Mouse (Mus musculus) heart, postnatal 0 days (tissue): ENCODE measurements at regions not wholly inside any gene's neighbourhood (a gene's known extent, or its start where the extent isn't known, plus 50 kb on each side); places are given as distances from the start of the nearest gene placed in this dataset.

Source experiments
- ATAC-seq: fragments of 200-750 bp; cut with Nextera tagmentation; 2 replicates; pipeline ENCODE4 v1.8.0; 2017; ENCODE audit warnings: low read depth, moderate number of reproducible peaks, moderate library complexity; ENCODE audit not compliant: insufficient read depth
- DNase-seq: peaks from one replicate; pipeline ENCODE4 v3.0.0-alpha.2; 2016; ENCODE audit warnings: low spot score
- H3K27ac ChIP-seq: fragments of 300-500 bp; sonication (generic); 2 replicates; pipeline ENCODE4 v1.5.1; 2014; ENCODE audit warnings: low read depth, mild to moderate bottlenecking
- H3K27me3 ChIP-seq: fragments of 300-500 bp; sonication (generic); 2 replicates; pipeline ENCODE4 v1.6.1; 2014; ENCODE audit warnings: low read length, mixed read lengths; ENCODE audit not compliant: control insufficient read depth, insufficient read depth
- H3K36me3 ChIP-seq: fragments of 300-500 bp; sonication (generic); replicated peaks from 2 replicates; pipeline ENCODE4 v1.6.1; 2014; ENCODE audit warnings: low read length, mixed read lengths; ENCODE audit not compliant: control insufficient read depth, insufficient read depth
- H3K4me1 ChIP-seq: fragments of 300-500 bp; sonication (generic); 2 replicates; pipeline ENCODE4 v1.6.1; 2014; ENCODE audit warnings: antibody characterized with exemption; ENCODE audit not compliant: control insufficient read depth, insufficient read depth
- H3K4me2 ChIP-seq: fragments of 300-500 bp; sonication (generic); 2 replicates; pipeline ENCODE4 v1.6.1; 2014; ENCODE audit warnings: low read depth, mild to moderate bottlenecking, low read length, moderate library complexity
- H3K4me3 ChIP-seq: fragments of 300-500 bp; sonication (generic); 2 replicates; pipeline ENCODE4 v1.5.1; 2014; ENCODE audit warnings: low read depth, low read length
- H3K9ac ChIP-seq: fragments of 300-500 bp; sonication (generic); replicated peaks from 2 replicates; pipeline ENCODE4 v1.6.1; 2014; ENCODE audit warnings: low read depth, low read length, mixed read lengths
- H3K9me3 ChIP-seq: fragments of 300-500 bp; sonication (generic); replicated peaks from 2 replicates; pipeline ENCODE4 v1.6.1; 2016; ENCODE audit warnings: low read length; ENCODE audit not compliant: control insufficient read depth
- CTCF ChIP-seq: IDR thresholded peaks from 2 replicates; pipeline ENCODE4 v1.5.1; 2016; ENCODE audit warnings: antibody characterized with exemption, control low read depth, low read depth
- EP300 ChIP-seq: IDR thresholded peaks from 2 replicates; pipeline ENCODE4 v1.6.1; 2016; ENCODE audit warnings: antibody characterized with exemption, low read depth
- WGBS: fragments of 180-500 bp; shearing (Covaris S2); extraction: QIAGEN DNeasy Blood & Tissue Kit; methylation state at CpG from one replicate; pipeline ENCODE4 v1.1.7; 2014; 5-methylcytosine and 5-hydroxymethylcytosine counted together

DNA sequence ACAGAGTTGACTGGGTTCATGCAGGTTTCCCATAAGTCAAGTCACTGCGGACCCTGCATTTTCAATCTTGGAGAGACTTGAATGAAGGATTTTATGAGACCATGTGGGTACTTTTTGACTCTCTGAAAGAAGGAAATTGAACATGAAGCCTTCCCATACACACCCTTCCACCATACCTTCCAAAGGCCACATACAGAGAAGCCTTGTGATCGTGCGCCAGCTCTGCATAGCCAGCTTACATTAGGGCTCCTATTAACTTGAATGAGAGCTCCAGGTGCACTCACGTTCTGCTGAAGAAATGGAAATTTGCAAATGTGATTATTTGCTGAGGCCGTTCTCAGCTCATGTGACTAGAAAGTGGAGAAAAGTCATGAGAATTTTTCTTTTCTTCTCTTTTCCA lies 349.1 kb upstream of the Slc35b3 start:
- no peak overlapping the region for H3K27ac ChIP-seq
- no peaks in the 10 kb centered on the region for H3K27me3 ChIP-seq
- H3K4me3 ChIP-seq, result no peak overlapping the region
- H3K36me3 ChIP-seq, result no peaks in the 10 kb centered on the region
- no peak overlapping the region for H3K4me2 ChIP-seq
- WGBS, result 92% methylated on average over 5 of the region's 5 CpGs
- H3K9ac ChIP-seq, result no peak overlapping the region
- H3K9me3 ChIP-seq, result no peaks in the 10 kb centered on the region
- ATAC-seq, result no peak
- no peaks in the 10 kb centered on the region for H3K4me1 ChIP-seq
- DNase-seq, result no peak
- TF ChIP-seq EP300 (no peak), CTCF (no peak)

DNA sequence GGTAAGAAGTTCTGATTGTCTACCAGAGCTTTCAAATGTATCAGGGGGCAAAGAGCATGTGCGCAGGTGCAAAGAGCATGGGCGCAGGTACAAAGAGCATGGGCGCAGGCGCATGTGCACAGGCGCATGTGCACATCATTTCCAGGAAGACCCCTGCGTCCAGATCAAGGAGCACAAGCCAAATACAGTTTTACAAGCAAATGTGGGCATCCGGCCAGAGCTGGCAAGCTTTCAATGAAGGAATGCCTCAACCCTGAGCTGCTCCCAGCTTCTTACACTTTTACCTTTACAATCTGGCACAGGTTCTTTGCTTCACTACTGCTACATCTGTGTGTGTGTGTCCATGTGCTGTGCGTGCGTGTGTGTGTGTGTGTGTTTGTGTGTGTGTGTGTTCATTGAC lies 347.2 kb upstream of the Slc35b3 start:
- Histone ChIP-seq H3K4me2 (no peak overlapping the region), H3K36me3 (no peaks in the 10 kb centered on the region), H3K9me3 (no peaks in the 10 kb centered on the region), H3K4me3 (no peak overlapping the region), H3K27me3 (no peaks in the 10 kb centered on the region), H3K9ac (no peak overlapping the region), H3K27ac (no peak overlapping the region), H3K4me1 (no peaks in the 10 kb centered on the region)
- DNase-seq (peak; percentile 12), ATAC-seq (no peak)
- WGBS, result 66% methylated on average over 9 of the region's 9 CpGs
- TF ChIP-seq EP300 (no peak), CTCF (no peak)

DNA sequence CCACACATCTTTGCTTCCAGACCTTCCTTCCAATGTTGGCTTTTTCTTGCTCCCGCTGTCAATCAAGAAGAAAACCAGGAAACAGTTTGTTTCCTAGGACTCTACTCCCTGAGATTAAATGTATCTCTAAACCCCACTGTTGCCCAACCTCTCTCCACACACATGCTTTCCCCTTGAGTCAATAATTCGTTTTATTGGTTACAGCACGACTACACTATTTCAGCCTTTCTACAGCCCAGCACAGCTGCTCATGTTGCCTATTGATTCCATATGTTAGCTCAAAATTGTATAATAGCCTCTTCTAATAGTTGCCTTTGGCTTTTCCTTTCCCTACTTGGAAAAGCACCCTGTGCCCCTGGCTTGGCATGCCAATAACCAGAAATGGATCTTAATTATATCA lies 346.2 kb upstream of the Slc35b3 start:
- Histone ChIP-seq H3K4me3 (no peak overlapping the region), H3K4me1 (no peaks in the 10 kb centered on the region), H3K27me3 (no peaks in the 10 kb centered on the region), H3K36me3 (no peaks in the 10 kb centered on the region), H3K4me2 (no peak overlapping the region), H3K9ac (no peak overlapping the region), H3K27ac (no peak overlapping the region), H3K9me3 (no peaks in the 10 kb centered on the region)
- ATAC-seq (no peak), DNase-seq (no peak)
- WGBS, result 68% methylated on average over 3 of the region's 3 CpGs
- TF ChIP-seq EP300, result no peak
- TF ChIP-seq CTCF, result no peak

DNA sequence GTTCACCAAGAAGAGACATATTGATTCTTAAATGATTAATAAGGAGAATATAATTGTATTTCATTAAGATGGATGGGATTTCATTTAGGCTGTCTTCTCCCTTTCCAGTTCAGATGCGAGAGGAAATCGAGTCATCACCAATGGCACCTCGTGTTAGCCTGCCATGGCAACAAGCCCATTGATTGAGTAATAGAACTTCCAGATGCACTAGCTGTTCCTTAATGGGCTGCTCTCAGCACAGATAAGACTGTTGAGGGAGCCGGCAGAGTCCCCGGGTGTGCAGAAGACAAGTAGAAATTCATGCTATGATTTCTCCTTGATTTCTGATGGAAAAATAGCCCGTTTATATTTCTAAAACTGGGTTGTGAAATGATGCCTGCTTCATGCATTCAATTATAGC lies 336.5 kb upstream of the Slc35b3 start:
- no peak overlapping the region for H3K4me3 ChIP-seq
- no peaks in the 10 kb centered on the region for H3K4me1 ChIP-seq
- ATAC-seq, result no peak
- no peaks in the 10 kb centered on the region for H3K9me3 ChIP-seq
- H3K4me2 ChIP-seq, result no peak overlapping the region
- WGBS, result 60% methylated on average over 6 of the region's 6 CpGs
- H3K9ac ChIP-seq, result no peak overlapping the region
- TF ChIP-seq EP300, result no peak
- no peak for TF ChIP-seq CTCF
- no peaks in the 10 kb centered on the region for H3K36me3 ChIP-seq
- DNase-seq, result no peak
- H3K27ac ChIP-seq, result no peak overlapping the region
- no peaks in the 10 kb centered on the region for H3K27me3 ChIP-seq

DNA sequence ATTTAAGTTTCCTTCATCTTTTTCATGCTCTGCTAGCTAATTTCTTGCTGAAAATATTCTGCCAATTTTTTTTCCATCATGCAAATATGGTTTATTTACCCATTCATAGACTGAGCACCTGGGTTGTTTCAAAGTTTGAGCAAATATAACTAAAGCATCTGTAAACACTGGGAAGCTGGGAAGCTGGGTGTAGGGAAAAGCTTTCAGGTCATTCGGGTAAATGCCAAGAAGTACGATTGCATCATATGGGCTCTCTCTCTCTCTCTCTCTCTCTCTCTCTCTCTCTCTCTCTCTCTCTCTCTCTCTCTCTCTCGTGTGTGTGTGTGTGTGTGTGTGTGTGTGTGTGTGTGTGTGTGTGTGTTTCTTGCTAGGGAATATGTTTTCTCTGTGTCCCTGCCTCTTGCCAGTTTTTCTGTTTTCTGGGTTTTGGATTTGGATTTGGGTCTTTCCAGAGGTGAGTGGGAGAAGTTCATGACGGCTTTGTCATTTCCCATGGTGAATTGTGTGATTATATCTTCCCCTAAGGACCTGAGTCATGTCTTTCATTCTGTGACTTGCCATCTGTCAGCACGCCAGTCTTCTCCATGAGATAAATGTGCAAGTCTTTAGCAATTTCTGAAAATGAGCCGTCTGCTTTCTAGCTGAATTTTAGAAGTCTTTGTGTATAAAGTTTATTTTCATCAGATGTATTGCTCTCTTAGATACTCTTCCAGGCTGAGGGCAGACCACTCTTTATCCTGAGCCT lies 329.7 kb upstream of the Slc35b3 start:
- Histone ChIP-seq H3K4me2 (no peak overlapping the region), H3K9me3 (no peaks in the 10 kb centered on the region), H3K4me3 (no peak overlapping the region), H3K27me3 (no peaks in the 10 kb centered on the region), H3K36me3 (no peaks in the 10 kb centered on the region), H3K27ac (no peak overlapping the region), H3K9ac (no peak overlapping the region), H3K4me1 (no peaks in the 10 kb centered on the region)
- TF ChIP-seq CTCF, result no peak
- TF ChIP-seq EP300, result no peak
- no peak for ATAC-seq
- no peak for DNase-seq
- WGBS, result 64% methylated on average over 5 of the region's 6 CpGs

DNA sequence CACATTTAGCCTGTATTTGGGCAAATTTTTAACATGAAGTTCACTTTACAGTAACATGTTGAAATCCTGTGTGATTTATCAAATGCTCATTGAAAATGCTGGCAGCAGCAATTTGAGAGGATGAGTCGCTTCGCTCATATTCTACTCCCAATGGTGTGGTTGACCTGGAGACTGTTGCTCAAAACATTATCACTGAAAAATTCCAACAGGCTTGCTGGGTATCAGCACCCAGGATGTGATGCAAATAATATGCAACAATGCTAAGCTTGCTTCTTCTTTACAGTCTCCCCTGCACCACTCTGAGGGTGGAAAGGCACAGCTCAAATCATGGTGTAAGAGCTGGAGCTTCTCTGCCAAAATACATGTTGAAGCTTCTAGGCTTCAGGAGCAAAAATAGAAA lies 321.6 kb upstream of the Slc35b3 start:
- ATAC-seq, result no peak
- H3K4me2 ChIP-seq, result no peak overlapping the region
- H3K4me1 ChIP-seq, result no peaks in the 10 kb centered on the region
- DNase-seq, result no peak
- WGBS, result 81% methylated on average over 2 of the region's 2 CpGs
- no peak overlapping the region for H3K27ac ChIP-seq
- no peak overlapping the region for H3K4me3 ChIP-seq
- no peak for TF ChIP-seq CTCF
- TF ChIP-seq EP300, result no peak
- H3K27me3 ChIP-seq, result no peaks in the 10 kb centered on the region
- no peaks in the 10 kb centered on the region for H3K9me3 ChIP-seq
- H3K9ac ChIP-seq, result no peak overlapping the region
- no peaks in the 10 kb centered on the region for H3K36me3 ChIP-seq
